Mouse (Mus musculus) heart, embryonic 11.5 days (tissue): ENCODE data around the gene Lrrfip1. TPM values are rescaled to one million over a fixed set of nuclear protein-coding genes. Genes with fewer than 3 reads are reported as not detected.

Source experiments
- ATAC-seq: fragments of 200-750 bp; cut with Nextera tagmentation; replicated peaks from 2 replicates; pipeline ENCODE4 v1.8.0; 2017; ENCODE audit warnings: moderate library complexity; ENCODE audit not compliant: insufficient number of reproducible peaks, low FRiP score, low TSS enrichment
- H3K27ac ChIP-seq: fragments of 300-500 bp; sonication (generic); 2 replicates; pipeline ENCODE4 v1.5.1; 2014; ENCODE audit warnings: mild to moderate bottlenecking, low read depth, low read length
- H3K27me3 ChIP-seq: fragments of 300-500 bp; sonication (generic); 2 replicates; pipeline ENCODE4 v1.6.1; 2014; ENCODE audit warnings: mild to moderate bottlenecking, low read length, mixed read lengths; ENCODE audit not compliant: control insufficient read depth, insufficient read depth
- H3K36me3 ChIP-seq: fragments of 300-500 bp; sonication (generic); 2 replicates; pipeline ENCODE4 v1.6.1; 2014; ENCODE audit warnings: mild to moderate bottlenecking, low read length, moderate library complexity, mixed read lengths; ENCODE audit not compliant: control insufficient read depth, insufficient read depth
- H3K4me1 ChIP-seq: fragments of 300-500 bp; sonication (generic); 2 replicates; pipeline ENCODE4 v1.6.1; 2014; ENCODE audit warnings: low read length; ENCODE audit not compliant: control insufficient read depth, insufficient read depth
- H3K4me2 ChIP-seq: fragments of 300-500 bp; sonication (generic); 2 replicates; pipeline ENCODE4 v1.6.1; 2014; ENCODE audit warnings: mild to moderate bottlenecking, moderate library complexity
- H3K4me3 ChIP-seq: fragments of 300-500 bp; sonication (generic); 2 replicates; pipeline ENCODE4 v1.5.1; 2014; ENCODE audit warnings: low read depth, low read length
- H3K9ac ChIP-seq: fragments of 300-500 bp; sonication (generic); 2 replicates; pipeline ENCODE4 v1.6.1; 2014; ENCODE audit warnings: mild to moderate bottlenecking, low read depth, low read length, moderate library complexity
- H3K9me3 ChIP-seq: fragments of 300-500 bp; sonication (generic); replicated peaks from 2 replicates; pipeline ENCODE4 v1.6.1; 2016; ENCODE audit warnings: low read length; ENCODE audit not compliant: control insufficient read depth
- WGBS: fragments of 180-500 bp; shearing (Covaris S2); extraction: QIAGEN DNeasy Blood & Tissue Kit; methylation state at CpG from one replicate; pipeline ENCODE4 v1.1.7; 2014; ENCODE audit not compliant: insufficient replicate concordance; 5-methylcytosine and 5-hydroxymethylcytosine counted together
- polyA plus RNA-seq: library from polyadenylated mRNA; unstranded; fragments of >200 nt; fragmentation: Nextera tagmentation; extraction: Ambion mirVana; gene quantifications from 2 replicates; pipeline ENCODE4 v1.2.1, GENCODE M21; 2014

The Lrrfip1 gene
- polyA plus RNA-seq, 1 experiment from 2014 or later = 115 TPM

- no peak overlapping the region for H3K4me3 ChIP-seq
- H3K9ac ChIP-seq = no peak overlapping the region
- H3K27ac ChIP-seq = 0 out of 2 replicates have a peak overlapping the region, but pooled peaks have one; percentile 6
- no peak overlapping the region for H3K4me2 ChIP-seq
- H3K4me1 ChIP-seq = peaks cover 43% of the 10 kb centered on the region
- H3K36me3 ChIP-seq = peaks cover 5% of the 10 kb centered on the region; the same call in 1 of the 2 replicates
- ATAC-seq = no peak
- H3K9me3 ChIP-seq = no peaks in the 10 kb centered on the region
- 65% methylated on average over 6 of the region's 6 CpGs for WGBS
- H3K27me3 ChIP-seq = no peaks in the 10 kb centered on the region
Observed at GRCm38 (mm10) chr1:91090456-91090855, 91.9 kb downstream of the Lrrfip1 start.

- Histone ChIP-seq H3K27me3 (no peaks in the 10 kb centered on the region), H3K9me3 (no peaks in the 10 kb centered on the region), H3K4me2 (no peak overlapping the region), H3K4me1 (peaks cover 33% of the 10 kb centered on the region), H3K36me3 (peaks cover 8% of the 10 kb centered on the region), H3K4me3 (no peak overlapping the region), H3K9ac (no peak overlapping the region), H3K27ac (no peak overlapping the region)
- no peak for ATAC-seq
- WGBS = 36% methylated on average over 6 of the region's 6 CpGs
Observed at GRCm38 (mm10) chr1:91092451-91092850, 93.9 kb downstream of the Lrrfip1 start.

- ATAC-seq = no peak
- Histone ChIP-seq H3K4me1 (peaks cover 35% of the 10 kb centered on the region), H3K36me3 (peaks cover 7% of the 10 kb centered on the region), H3K4me2 (no peak overlapping the region), H3K27me3 (no peaks in the 10 kb centered on the region), H3K9me3 (no peaks in the 10 kb centered on the region), H3K4me3 (no peak overlapping the region), H3K27ac (no peak overlapping the region), H3K9ac (no peak overlapping the region)
- WGBS = 54% methylated on average over 2 of the region's 2 CpGs
Observed at GRCm38 (mm10) chr1:91093296-91093695, 94.8 kb downstream of the Lrrfip1 start.

- Histone ChIP-seq H3K4me3 (no peak overlapping the region), H3K27me3 (no peaks in the 10 kb centered on the region), H3K4me2 (no peak overlapping the region), H3K27ac (no peak overlapping the region), H3K36me3 (peaks cover 3% of the 10 kb centered on the region), H3K9me3 (no peaks in the 10 kb centered on the region), H3K4me1 (peaks cover 36% of the 10 kb centered on the region), H3K9ac (no peak overlapping the region)
- WGBS = 54% methylated on average over 5 of the region's 5 CpGs
- no peak for ATAC-seq
Observed at GRCm38 (mm10) chr1:91094001-91094400, 95.5 kb downstream of the Lrrfip1 start.

GRCm38 (mm10) chr1:91095258-91095657 is 96.7 kb downstream of the Lrrfip1 start:
- 65% methylated on average over 3 of the region's 3 CpGs for WGBS
- Histone ChIP-seq H3K4me1 (peaks cover 36% of the 10 kb centered on the region), H3K27ac (0 out of 2 replicates have a peak overlapping the region, but pooled peaks have one; percentile 1), H3K9me3 (no peaks in the 10 kb centered on the region), H3K4me3 (no peak overlapping the region), H3K4me2 (no peak overlapping the region), H3K9ac (no peak overlapping the region), H3K36me3 (peaks cover 3% of the 10 kb centered on the region), H3K27me3 (no peaks in the 10 kb centered on the region)
- ATAC-seq = no peak

GRCm38 (mm10) chr1:91095853-91096252 is 97.3 kb downstream of the Lrrfip1 start:
- H3K36me3 ChIP-seq = peaks cover 3% of the 10 kb centered on the region
- no peak overlapping the region for H3K4me2 ChIP-seq
- H3K27me3 ChIP-seq = no peaks in the 10 kb centered on the region
- no peak overlapping the region for H3K4me3 ChIP-seq
- WGBS = 62% methylated on average over 1 of the region's 1 CpGs
- H3K9me3 ChIP-seq = no peaks in the 10 kb centered on the region
- no peak overlapping the region for H3K9ac ChIP-seq
- H3K27ac ChIP-seq = peak overlapping the region; percentile 1; the same call in 1 of the 2 replicates
- ATAC-seq = no peak
- H3K4me1 ChIP-seq = peaks cover 33% of the 10 kb centered on the region

- ATAC-seq = no peak
- Histone ChIP-seq H3K27me3 (no peaks in the 10 kb centered on the region), H3K9me3 (no peaks in the 10 kb centered on the region), H3K27ac (no peak overlapping the region), H3K4me2 (no peak overlapping the region), H3K4me3 (no peak overlapping the region), H3K36me3 (peaks cover 9% of the 10 kb centered on the region), H3K9ac (no peak overlapping the region), H3K4me1 (peaks cover 31% of the 10 kb centered on the region)
- 68% methylated on average over 5 of the region's 5 CpGs for WGBS
Observed at GRCm38 (mm10) chr1:91096490-91096889, 98.0 kb downstream of the Lrrfip1 start.

- Histone ChIP-seq H3K4me3 (no peak overlapping the region), H3K27ac (no peak overlapping the region), H3K36me3 (peaks cover 10% of the 10 kb centered on the region), H3K9ac (no peak overlapping the region), H3K27me3 (no peaks in the 10 kb centered on the region), H3K4me1 (peaks cover 22% of the 10 kb centered on the region), H3K4me2 (no peak overlapping the region), H3K9me3 (no peaks in the 10 kb centered on the region)
- WGBS = 85% methylated on average over 11 of the region's 11 CpGs
- ATAC-seq = no peak
Observed at GRCm38 (mm10) chr1:91097283-91097834, 98.8 kb downstream of the Lrrfip1 start.

GRCm38 (mm10) chr1:91098887-91099286 is 100.3 kb downstream of the Lrrfip1 start:
- 7% methylated on average over 6 of the region's 6 CpGs for WGBS
- H3K36me3 ChIP-seq = peaks cover 17% of the 10 kb centered on the region
- H3K4me1 ChIP-seq = peaks cover 21% of the 10 kb centered on the region
- no peaks in the 10 kb centered on the region for H3K27me3 ChIP-seq
- no peaks in the 10 kb centered on the region for H3K9me3 ChIP-seq
- no peak overlapping the region for H3K4me2 ChIP-seq
- H3K4me3 ChIP-seq = no peak overlapping the region
- H3K27ac ChIP-seq = peak overlapping the region; percentile 65
- no peak overlapping the region for H3K9ac ChIP-seq
- ATAC-seq = peak; percentile 67; the same call in 1 of the 2 replicates
